Mouse (Mus musculus) forebrain, postnatal 0 days (tissue): ENCODE data around the gene 1700007K13Rik. TPM values are rescaled to one million over a fixed set of nuclear protein-coding genes. Genes with fewer than 3 reads are reported as not detected.
"Not testable (repeated sequence)": the region's sequence is repeated elsewhere in the genome, so short reads cannot be mapped to it uniquely, and the experiment has no call there.

Experiments used
- ATAC-seq: fragments of 200-750 bp; cut with Nextera tagmentation; 2 replicates; pipeline ENCODE4 v1.8.0; 2017; ENCODE audit warnings: mild to moderate bottlenecking, moderate library complexity
- DNase-seq: peaks from one replicate; pipeline ENCODE4 v3.0.0-alpha.2; 2015
- H3K27ac ChIP-seq: fragments of 300-500 bp; sonication (generic); 2 replicates; pipeline ENCODE4 v1.5.1; 2014; ENCODE audit warnings: low read depth, mild to moderate bottlenecking, antibody characterized with exemption, low read length, moderate library complexity, mixed read lengths
- H3K27me3 ChIP-seq: fragments of 300-500 bp; sonication (generic); 2 replicates; pipeline ENCODE4 v1.6.1; 2014; ENCODE audit warnings: mild to moderate bottlenecking, low read length, mixed read lengths; ENCODE audit not compliant: insufficient read depth
- H3K36me3 ChIP-seq: fragments of 300-500 bp; sonication (generic); 2 replicates; pipeline ENCODE4 v1.6.1; 2014; ENCODE audit warnings: mild to moderate bottlenecking, moderate library complexity; ENCODE audit not compliant: insufficient read depth
- H3K4me1 ChIP-seq: fragments of 300-500 bp; sonication (generic); 2 replicates; pipeline ENCODE4 v1.6.1; 2014; ENCODE audit warnings: antibody characterized with exemption; ENCODE audit not compliant: insufficient read depth
- H3K4me2 ChIP-seq: fragments of 300-500 bp; sonication (generic); 2 replicates; pipeline ENCODE4 v1.6.1; 2014; ENCODE audit warnings: low read depth, mild to moderate bottlenecking, moderate library complexity
- H3K4me3 ChIP-seq: fragments of 300-500 bp; sonication (generic); 2 replicates; pipeline ENCODE4 v1.5.1; 2014; ENCODE audit warnings: low read depth, low read length, mixed read lengths
- H3K9ac ChIP-seq: fragments of 300-500 bp; sonication (generic); 2 replicates; pipeline ENCODE4 v1.6.1; 2014; ENCODE audit warnings: mild to moderate bottlenecking
- H3K9me3 ChIP-seq: fragments of 300-500 bp; sonication (generic); 2 replicates; pipeline ENCODE4 v1.6.1; 2016; ENCODE audit warnings: low read length
- CTCF ChIP-seq: sonication (generic); IDR thresholded peaks from 2 replicates; pipeline ENCODE4 v1.5.1; 2016; ENCODE audit warnings: antibody characterized with exemption, control low read depth, low read depth
- WGBS: fragments of 180-500 bp; shearing (Covaris S2); extraction: QIAGEN DNeasy Blood & Tissue Kit; methylation state at CpG from one replicate; pipeline ENCODE4 v1.1.7; 2014; 5-methylcytosine and 5-hydroxymethylcytosine counted together
- polyA plus RNA-seq: library from polyadenylated mRNA; unstranded; fragments of >200 nt; fragmentation: Nextera tagmentation; extraction: Ambion mirVana; gene quantifications from 2 replicates; pipeline ENCODE4 v1.2.1, GENCODE M21; 2015
- total RNA-seq: library from RNA; depleted of rRNA; stranded (reverse); fragments of >200 nt; gene quantifications from 2 replicates; pipeline ENCODE4 v1.2.3, GENCODE M21; 2014; rRNA removed

Gene 1700007K13Rik
- 5.2 and 5.4 TPM in 2 replicates for total RNA-seq
- 5.2 and 8.5 TPM in 2 replicates for polyA plus RNA-seq

DNA sequence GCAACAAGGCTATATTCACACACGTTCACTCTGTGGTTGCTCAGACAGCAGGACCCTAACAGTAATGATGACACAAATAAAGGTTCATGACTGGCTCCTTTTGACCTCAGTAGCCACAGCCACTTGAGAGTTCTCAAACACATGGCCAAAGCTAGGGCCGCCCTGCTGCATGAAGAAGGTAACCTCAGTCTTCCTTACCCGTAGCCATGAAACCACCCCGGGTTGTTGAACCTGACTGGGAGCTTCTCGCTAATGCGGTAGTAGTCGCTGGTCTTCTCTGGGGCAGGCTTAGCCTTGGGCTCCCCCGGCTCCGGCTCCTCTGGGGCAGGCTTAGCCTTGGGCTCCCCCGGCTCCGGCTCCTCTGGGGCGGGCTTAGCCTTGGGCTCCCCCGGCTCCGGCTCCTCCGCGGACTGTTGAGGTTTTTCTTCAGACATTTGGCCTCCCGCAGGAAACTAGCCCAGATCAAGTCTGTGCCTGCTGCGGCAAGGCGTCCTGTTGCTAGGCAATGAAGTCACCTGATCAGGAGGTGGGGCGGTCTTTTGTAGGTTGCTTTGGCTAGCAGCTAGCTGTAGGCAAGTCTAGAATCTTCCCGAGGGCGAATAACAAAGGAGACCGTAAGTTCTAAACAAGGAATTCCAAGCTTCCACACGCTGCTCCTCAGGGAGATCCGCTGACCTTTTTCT is at the start of gene 1700007K13Rik:
Gene 1700007K13Rik (minus strand): TSS at position 497 of the 683 bp plus-strand sequence.
- peak within 1 kb of the TSS; percentile 35; the same call in 1 of the 2 replicates for H3K27ac ChIP-seq

DNA sequence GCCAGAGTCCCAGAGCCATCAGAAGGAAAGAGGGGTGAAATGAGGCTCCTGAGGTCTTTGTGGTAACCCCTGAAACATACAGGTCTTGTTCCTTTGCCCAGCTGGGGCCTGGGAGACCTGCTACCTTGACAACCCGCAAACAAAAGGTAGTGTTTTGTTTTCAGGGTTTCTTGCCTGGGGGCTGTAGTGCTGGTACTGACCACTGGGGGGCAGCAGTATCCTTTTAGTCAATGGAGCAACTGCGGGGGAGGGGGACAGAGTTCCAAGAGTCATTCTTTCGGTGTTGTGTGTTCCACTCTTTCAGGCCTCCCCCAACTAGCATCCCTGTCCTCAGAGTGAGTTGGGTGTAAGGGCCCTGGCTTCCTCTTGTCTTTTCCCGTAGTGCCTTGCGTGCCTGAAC is 48.4 kb upstream of the 1700007K13Rik start:
- WGBS: 16% methylated on average over 5 of the region's 5 CpGs
- TF ChIP-seq CTCF: peak; percentile 94
- H3K27ac ChIP-seq: peak overlapping the region; percentile 89
- H3K4me3 ChIP-seq: peak overlapping the region; percentile 50
- no peaks in the 10 kb centered on the region for H3K9me3 ChIP-seq
- peaks cover 36% of the 10 kb centered on the region for H3K4me1 ChIP-seq
- H3K27me3 ChIP-seq: no peaks in the 10 kb centered on the region
- H3K9ac ChIP-seq: peak overlapping the region; percentile 95
- ATAC-seq (no peak), DNase-seq (peak; percentile 89)
- H3K4me2 ChIP-seq: peak overlapping the region; percentile 66
- H3K36me3 ChIP-seq: no peaks in the 10 kb centered on the region

More for the DNA sequence above, at the start of gene 1700007K13Rik:
- Histone ChIP-seq H3K36me3 (peaks cover 19% of the 10 kb centered on the region), H3K9me3 (no peaks in the 10 kb centered on the region), H3K9ac (peak within 1 kb of the TSS; percentile 39), H3K4me1 (peaks cover 5% of the 10 kb centered on the region; the same call in 1 of the 2 replicates), H3K4me3 (peak within 1 kb of the TSS; percentile 20), H3K4me2 (peak within 1 kb of the TSS; percentile 51), H3K27me3 (no peaks in the 10 kb centered on the region)
- WGBS: 4% methylated on average over 25 of the region's 25 CpGs
- peak; percentile 70 for DNase-seq
- no peak for TF ChIP-seq CTCF
- peak; percentile 78 for ATAC-seq

GRCm38 (mm10) chr2:28513431-28514370 is 47.6 kb upstream of the 1700007K13Rik start:
- peaks cover 35% of the 10 kb centered on the region for H3K4me1 ChIP-seq
- WGBS: 5% methylated on average over 47 of the region's 47 CpGs

DNA sequence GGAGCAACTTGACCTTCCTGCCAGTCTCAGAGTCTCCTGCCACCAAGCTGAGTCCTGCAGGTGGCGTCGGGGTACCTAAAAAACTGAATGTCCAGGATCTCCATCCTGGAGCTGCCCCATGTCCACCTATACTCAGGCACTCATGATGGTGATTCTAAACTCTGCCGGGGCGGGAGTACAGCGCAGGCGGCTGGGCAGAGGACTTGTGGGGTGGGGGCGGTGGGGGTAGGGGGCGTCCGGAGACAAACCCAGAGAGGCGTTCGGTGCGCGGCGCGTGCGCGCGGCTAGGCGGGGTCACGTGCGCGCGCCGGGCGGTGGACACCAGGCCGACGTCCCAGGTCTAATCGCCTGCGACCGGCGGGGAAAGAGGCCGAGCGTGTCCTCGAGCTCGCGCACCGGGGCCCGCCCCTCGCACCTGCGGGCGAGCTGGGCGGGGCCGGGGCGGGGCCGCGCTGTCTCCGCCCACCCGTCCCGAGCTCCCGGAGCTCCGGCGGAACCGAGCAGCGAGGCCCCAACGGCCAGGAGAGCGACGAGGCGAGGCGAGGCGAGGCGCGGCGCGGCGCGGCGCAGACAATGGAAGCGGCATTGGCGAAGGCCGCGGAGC is 46.8 kb upstream of the 1700007K13Rik start, which contains the start of gene Ralgds:
Gene Ralgds (plus strand): TSS at position 328 of the 604 bp plus-strand sequence.
- ATAC-seq (peak; percentile 59), DNase-seq (peak; percentile 70)
- Histone ChIP-seq H3K4me2 (peak within 1 kb of the TSS; percentile 66), H3K9ac (peak within 1 kb of the TSS; percentile 95), H3K4me1 (peaks cover 27% of the 10 kb centered on the region), H3K4me3 (peak within 1 kb of the TSS; percentile 50), H3K27ac (peak within 1 kb of the TSS; percentile 89), H3K9me3 (no peaks in the 10 kb centered on the region), H3K36me3 (no peaks in the 10 kb centered on the region), H3K27me3 (no peaks in the 10 kb centered on the region; the same call in 1 of the 2 replicates)
- TF ChIP-seq CTCF: peak; percentile 57
- WGBS: 3% methylated on average over 66 of the region's 71 CpGs

More at GRCm38 (mm10) chr2:28513431-28514370, 47.6 kb upstream of the 1700007K13Rik start:
- Histone ChIP-seq H3K4me3 (peak overlapping the region; percentile 50), H3K9me3 (no peaks in the 10 kb centered on the region), H3K9ac (peak overlapping the region; percentile 95), H3K36me3 (no peaks in the 10 kb centered on the region), H3K27ac (peak overlapping the region; percentile 89), H3K4me2 (peak overlapping the region; percentile 66), H3K27me3 (no peaks in the 10 kb centered on the region; the same call in 1 of the 2 replicates)
- TF ChIP-seq CTCF: no peak
- ATAC-seq: peak; percentile 26
- DNase-seq: peak; percentile 67

DNA sequence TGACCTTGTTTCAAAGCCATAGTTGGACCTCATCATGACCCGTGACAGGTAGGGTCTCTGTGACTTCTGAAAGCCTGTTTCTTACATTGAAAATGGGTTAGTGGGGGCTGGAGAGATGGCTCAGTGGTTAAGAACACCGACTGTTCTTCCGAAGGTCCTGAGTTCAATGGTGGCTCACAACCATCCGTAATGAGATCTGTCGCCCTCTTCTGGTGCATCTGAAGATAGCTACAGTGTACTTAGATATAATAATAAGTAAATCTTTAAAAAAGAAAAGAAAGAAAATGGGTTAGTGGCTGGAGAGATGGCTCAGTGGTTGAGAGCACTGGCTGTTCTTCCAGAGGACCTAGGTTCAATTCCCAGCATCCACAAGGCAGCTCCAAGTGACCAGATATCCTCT is 45.5 kb upstream of the 1700007K13Rik start:
- not testable (repeated sequence) for H3K4me3 ChIP-seq, H3K4me2 ChIP-seq, DNase-seq, H3K27ac ChIP-seq, ATAC-seq, H3K36me3 ChIP-seq, H3K9ac ChIP-seq, H3K9me3 ChIP-seq, H3K27me3 ChIP-seq
- 59% methylated on average over 5 of the region's 5 CpGs for WGBS
- peaks cover 19% of the 10 kb centered on the region for H3K4me1 ChIP-seq
- peak; percentile 53 for TF ChIP-seq CTCF

DNA sequence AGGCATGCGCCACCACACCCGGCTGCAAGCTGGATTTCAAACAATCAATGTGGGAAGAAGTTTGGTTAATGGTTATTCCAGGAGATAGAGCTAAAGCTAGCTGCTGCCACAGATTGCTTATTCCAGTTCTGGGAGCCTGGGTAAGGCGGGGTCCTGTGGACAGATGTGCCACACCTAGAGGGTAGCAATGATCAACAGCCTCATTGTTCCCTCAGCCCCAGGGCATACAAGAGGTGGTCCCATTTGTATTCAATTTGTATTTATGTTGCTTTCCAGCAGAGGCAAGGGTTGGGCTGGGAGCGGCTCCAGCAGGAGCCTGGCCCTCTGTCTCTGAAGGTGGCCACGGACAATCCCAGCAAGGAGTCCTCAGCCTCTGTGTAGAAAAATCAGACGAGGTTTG is 40.2 kb upstream of the 1700007K13Rik start:
- no peaks in the 10 kb centered on the region for H3K36me3 ChIP-seq
- no peak overlapping the region for H3K4me2 ChIP-seq
- no peak for ATAC-seq
- no peak overlapping the region for H3K9ac ChIP-seq
- no peaks in the 10 kb centered on the region; the same call in 1 of the 2 replicates for H3K27me3 ChIP-seq
- H3K9me3 ChIP-seq: no peaks in the 10 kb centered on the region
- no peaks in the 10 kb centered on the region for H3K4me1 ChIP-seq
- 87% methylated on average over 6 of the region's 6 CpGs for WGBS
- no peak for TF ChIP-seq CTCF
- DNase-seq: no peak
- H3K27ac ChIP-seq: no peak overlapping the region
- no peak overlapping the region for H3K4me3 ChIP-seq
